Mouse (Mus musculus) lung, postnatal 4 days (tissue): Measurements from ENCODE around the gene Slc37a4.
"Not testable (repeated sequence)": the region's sequence is repeated elsewhere in the genome, so short reads cannot be mapped to it uniquely, and the experiment has no call there.

Experiments used
- DNase-seq, 2 experiments: peaks; one replicate each; pipeline ENCODE4 v3.0.0; 2021

Slc37a4 gene

DNA sequence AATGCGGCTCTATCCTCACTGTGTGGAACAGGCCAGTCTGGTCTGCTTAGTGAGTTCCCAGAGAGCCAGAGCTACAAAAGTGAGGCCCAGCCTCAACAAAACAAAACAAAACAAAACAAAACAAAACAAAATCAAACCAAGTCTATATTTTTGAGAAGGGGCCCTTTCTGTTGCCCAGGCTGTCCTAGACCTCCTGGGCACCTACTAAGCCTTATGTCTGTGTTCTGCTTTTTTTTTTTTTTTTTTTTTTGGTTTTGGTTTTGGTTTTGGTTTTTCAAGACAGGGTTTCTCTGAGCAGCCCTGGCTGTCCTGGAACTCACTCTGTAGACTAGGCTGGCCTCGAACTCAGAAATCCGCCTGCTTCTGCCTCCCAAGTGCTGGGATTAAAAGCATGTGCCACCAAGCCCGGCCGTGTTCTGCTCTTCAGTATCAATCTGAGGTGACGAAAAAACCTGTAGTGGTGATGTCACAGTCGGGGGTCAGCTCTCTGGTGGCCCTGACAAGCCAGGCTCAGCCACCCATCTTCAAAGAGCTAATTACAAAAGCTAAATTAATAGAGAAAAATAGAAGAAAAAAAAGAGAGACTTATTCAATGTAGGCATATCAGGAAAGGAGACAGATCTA lies 47.9 kb downstream of the Slc37a4 start:
- not testable (repeated sequence) for DNase-seq

- no peak for DNase-seq
Observed at GRCm38 (mm10) chr9:44450387-44450786, 53.7 kb downstream of the Slc37a4 start.
